Mouse (Mus musculus): ENCODE data around the gene Fam172a. TPM values are rescaled to one million over a fixed set of nuclear protein-coding genes. Genes with fewer than 3 reads are reported as not detected.
A peak's percentile ranks its signal among the peaks of the same experiment; 100 is the strongest.

Fam172a gene
- polyA plus RNA-seq, 1 experiment: 16.3 TPM

- TF ChIP-seq POLR2A (IDR thresholded peaks at IDR 0.05; ENCODE audit: borderline replicate concordance, insufficient read depth, low read length) (no peak), CTCF (IDR thresholded peaks at IDR 0.05; ENCODE audit: borderline replicate concordance, insufficient read depth, low read depth, low read length) (no peak)
- Histone ChIP-seq H3K27ac (ENCODE audit: insufficient read depth, low read length) (no peak overlapping the region), H3K27me3 (ENCODE audit: control insufficient read depth, insufficient read depth, low read length) (no peaks in the 10 kb centered on the region), H3K4me1 (ENCODE audit: control insufficient read depth, insufficient read depth, low read length) (no peaks in the 10 kb centered on the region), H3K4me3 (replicated peaks; ENCODE audit: insufficient read depth, low read depth, low read length) (no peak overlapping the region)
- DNase-seq: no peak
Measured at GRCm38 (mm10) chr13:78164941-78165340, 463.1 kb downstream of the Fam172a start.

GRCm38 (mm10) chr13:78168166-78168565 is 466.3 kb downstream of the Fam172a start:
- Histone ChIP-seq H3K27ac (ENCODE audit: insufficient read depth, low read length) (no peak overlapping the region), H3K4me1 (ENCODE audit: control insufficient read depth, insufficient read depth, low read length) (no peaks in the 10 kb centered on the region), H3K4me3 (replicated peaks; ENCODE audit: insufficient read depth, low read depth, low read length) (no peak overlapping the region), H3K27me3 (ENCODE audit: control insufficient read depth, insufficient read depth, low read length) (peaks cover 1% of the 10 kb centered on the region; the same call in 1 of the 2 replicates)
- 79% methylated on average over 4 of the region's 4 CpGs for WGBS
- no peak for DNase-seq
- TF ChIP-seq POLR2A (IDR thresholded peaks at IDR 0.05; ENCODE audit: borderline replicate concordance, insufficient read depth, low read length) (no peak), CTCF (IDR thresholded peaks at IDR 0.05; ENCODE audit: borderline replicate concordance, insufficient read depth, low read depth, low read length) (no peak)

- TF ChIP-seq CTCF (IDR thresholded peaks at IDR 0.05; ENCODE audit: borderline replicate concordance, insufficient read depth, low read depth, low read length): no peak
- no peak for TF ChIP-seq POLR2A (IDR thresholded peaks at IDR 0.05; ENCODE audit: borderline replicate concordance, insufficient read depth, low read length)
- 20% methylated on average over 15 of the region's 15 CpGs for WGBS
- Histone ChIP-seq H3K27me3 (ENCODE audit: control insufficient read depth, insufficient read depth, low read length) (peaks cover 1% of the 10 kb centered on the region; the same call in 1 of the 2 replicates), H3K4me3 (replicated peaks; ENCODE audit: insufficient read depth, low read depth, low read length) (peak overlapping the region; percentile 40), H3K27ac (ENCODE audit: insufficient read depth, low read length) (no peak overlapping the region), H3K4me1 (ENCODE audit: control insufficient read depth, insufficient read depth, low read length) (no peaks in the 10 kb centered on the region)
- DNase-seq: no peak
Measured at GRCm38 (mm10) chr13:78171320-78171719, 469.5 kb downstream of the Fam172a start.

GRCm38 (mm10) chr13:78171984-78172636 is 470.3 kb downstream of the Fam172a start:
- H3K4me1 ChIP-seq (ENCODE audit: control insufficient read depth, insufficient read depth, low read length): no peaks in the 10 kb centered on the region
- H3K27ac ChIP-seq (ENCODE audit: insufficient read depth, low read length): no peak overlapping the region
- TF ChIP-seq CTCF (IDR thresholded peaks at IDR 0.05; ENCODE audit: borderline replicate concordance, insufficient read depth, low read depth, low read length): no peak
- no peak for TF ChIP-seq POLR2A (IDR thresholded peaks at IDR 0.05; ENCODE audit: borderline replicate concordance, insufficient read depth, low read length)
- DNase-seq: no peak
- peak overlapping the region; percentile 41 for H3K4me3 ChIP-seq (replicated peaks; ENCODE audit: insufficient read depth, low read depth, low read length)
- 14% methylated on average over 17 of the region's 17 CpGs for WGBS
- H3K27me3 ChIP-seq (ENCODE audit: control insufficient read depth, insufficient read depth, low read length): peaks cover 1% of the 10 kb centered on the region; the same call in 1 of the 2 replicates

GRCm38 (mm10) chr13:78172861-78173260 is 471.0 kb downstream of the Fam172a start:
- Histone ChIP-seq H3K27me3 (ENCODE audit: control insufficient read depth, insufficient read depth, low read length) (peaks cover 1% of the 10 kb centered on the region; the same call in 1 of the 2 replicates), H3K4me3 (replicated peaks; ENCODE audit: insufficient read depth, low read depth, low read length) (no peak overlapping the region), H3K27ac (ENCODE audit: insufficient read depth, low read length) (no peak overlapping the region), H3K4me1 (ENCODE audit: control insufficient read depth, insufficient read depth, low read length) (no peaks in the 10 kb centered on the region)
- 63% methylated on average over 3 of the region's 3 CpGs for WGBS
- TF ChIP-seq CTCF (IDR thresholded peaks at IDR 0.05; ENCODE audit: borderline replicate concordance, insufficient read depth, low read depth, low read length): no peak
- no peak for TF ChIP-seq POLR2A (IDR thresholded peaks at IDR 0.05; ENCODE audit: borderline replicate concordance, insufficient read depth, low read length)
- DNase-seq: no peak

GRCm38 (mm10) chr13:78174191-78174590 is 472.4 kb downstream of the Fam172a start:
- WGBS: 75% methylated on average over 3 of the region's 3 CpGs

GRCm38 (mm10) chr13:78174891-78175290 is 473.1 kb downstream of the Fam172a start:
- WGBS: 82% methylated on average over 1 of the region's 1 CpGs
- H3K4me3 ChIP-seq (replicated peaks; ENCODE audit: insufficient read depth, low read depth, low read length): no peak overlapping the region
- no peak overlapping the region for H3K27ac ChIP-seq (ENCODE audit: insufficient read depth, low read length)
- no peaks in the 10 kb centered on the region for H3K4me1 ChIP-seq (ENCODE audit: control insufficient read depth, insufficient read depth, low read length)
- peaks cover 1% of the 10 kb centered on the region; the same call in 1 of the 2 replicates for H3K27me3 ChIP-seq (ENCODE audit: control insufficient read depth, insufficient read depth, low read length)
- no peak for DNase-seq
- no peak for TF ChIP-seq POLR2A (IDR thresholded peaks at IDR 0.05; ENCODE audit: borderline replicate concordance, insufficient read depth, low read length)
- no peak for TF ChIP-seq CTCF (IDR thresholded peaks at IDR 0.05; ENCODE audit: borderline replicate concordance, insufficient read depth, low read depth, low read length)

More at GRCm38 (mm10) chr13:78174191-78174590, 472.4 kb downstream of the Fam172a start:
- Histone ChIP-seq H3K27ac (ENCODE audit: insufficient read depth, low read length) (no peak overlapping the region), H3K27me3 (ENCODE audit: control insufficient read depth, insufficient read depth, low read length) (peaks cover 1% of the 10 kb centered on the region; the same call in 1 of the 2 replicates), H3K4me3 (replicated peaks; ENCODE audit: insufficient read depth, low read depth, low read length) (no peak overlapping the region), H3K4me1 (ENCODE audit: control insufficient read depth, insufficient read depth, low read length) (no peaks in the 10 kb centered on the region)
- DNase-seq: no peak
- TF ChIP-seq POLR2A (IDR thresholded peaks at IDR 0.05; ENCODE audit: borderline replicate concordance, insufficient read depth, low read length): no peak
- TF ChIP-seq CTCF (IDR thresholded peaks at IDR 0.05; ENCODE audit: borderline replicate concordance, insufficient read depth, low read depth, low read length): no peak

GRCm38 (mm10) chr13:78175821-78176380 is 474.1 kb downstream of the Fam172a start:
- Histone ChIP-seq H3K27ac (ENCODE audit: insufficient read depth, low read length) (no peak overlapping the region), H3K27me3 (ENCODE audit: control insufficient read depth, insufficient read depth, low read length) (peaks cover 1% of the 10 kb centered on the region; the same call in 1 of the 2 replicates), H3K4me1 (ENCODE audit: control insufficient read depth, insufficient read depth, low read length) (no peaks in the 10 kb centered on the region), H3K4me3 (replicated peaks; ENCODE audit: insufficient read depth, low read depth, low read length) (no peak overlapping the region)
- TF ChIP-seq CTCF (IDR thresholded peaks at IDR 0.05; ENCODE audit: borderline replicate concordance, insufficient read depth, low read depth, low read length): peak; percentile 30; the same call in 1 of the 2 replicates
- TF ChIP-seq POLR2A (IDR thresholded peaks at IDR 0.05; ENCODE audit: borderline replicate concordance, insufficient read depth, low read length): no peak
- whole genome bisulfite sequencing: 15% methylated on average over 8 of the region's 8 CpGs
- DNase-seq: peak in 1 of 2 experiments; percentile 54

Measured in cerebellum, adult 2 months (tissue).